Mouse (Mus musculus) midbrain, embryonic 15.5 days (tissue): ENCODE measurements around the gene Sox10. TPM values are rescaled to one million over a fixed set of nuclear protein-coding genes. Genes with fewer than 3 reads are reported as not detected.

ENCODE experiments used
- ATAC-seq: fragments of 200-750 bp; cut with Nextera tagmentation; replicated peaks from 2 replicates; pipeline ENCODE4 v1.8.0; 2017; ENCODE audit warnings: moderate TSS enrichment
- H3K27ac ChIP-seq: fragments of 300-500 bp; sonication (generic); 2 replicates; pipeline ENCODE4 v1.5.1; 2015; ENCODE audit warnings: mild to moderate bottlenecking, inconsistent platforms
- H3K27me3 ChIP-seq: fragments of 300-500 bp; sonication (generic); replicated peaks from 2 replicates; pipeline ENCODE4 v1.6.1; 2015; ENCODE audit warnings: inconsistent platforms
- H3K36me3 ChIP-seq: fragments of 300-500 bp; sonication (generic); replicated peaks from 2 replicates; pipeline ENCODE4 v1.6.1; 2015; ENCODE audit warnings: inconsistent platforms
- H3K4me1 ChIP-seq: fragments of 300-500 bp; sonication (generic); 2 replicates; pipeline ENCODE4 v1.6.1; 2015; ENCODE audit warnings: inconsistent platforms
- H3K4me2 ChIP-seq: fragments of 300-500 bp; sonication (generic); 2 replicates; pipeline ENCODE4 v1.6.1; 2015; ENCODE audit warnings: inconsistent platforms, mild to moderate bottlenecking, moderate library complexity
- H3K4me3 ChIP-seq: fragments of 300-500 bp; sonication (generic); 2 replicates; pipeline ENCODE4 v1.5.1; 2015; ENCODE audit warnings: mild to moderate bottlenecking, inconsistent platforms
- H3K9ac ChIP-seq: fragments of 300-500 bp; sonication (generic); 2 replicates; pipeline ENCODE4 v1.6.1; 2015; ENCODE audit warnings: mild to moderate bottlenecking, inconsistent platforms
- H3K9me3 ChIP-seq: fragments of 300-500 bp; sonication (generic); 2 replicates; pipeline ENCODE4 v1.6.1; 2016; ENCODE audit warnings: inconsistent platforms
- WGBS: fragments of 180-500 bp; shearing (Covaris S2); methylation state at CpG from one replicate; pipeline ENCODE4 v1.1.7; 2015; ENCODE audit warnings: mixed read lengths; 5-methylcytosine and 5-hydroxymethylcytosine counted together
- polyA plus RNA-seq: library from polyadenylated mRNA; unstranded; fragments of >200 nt; fragmentation: Nextera tagmentation; extraction: Ambion mirVana; gene quantifications from 2 replicates; pipeline ENCODE4 v1.2.1, GENCODE M21; 2015

Sox10 gene
- 2.9 TPM in 2 replicates for polyA plus RNA-seq

- peaks cover 6% of the 10 kb centered on the region; the same call in 1 of the 2 replicates for H3K4me1 ChIP-seq
- ATAC-seq = no peak
- no peak within 1 kb of the TSS for H3K27ac ChIP-seq
- H3K27me3 ChIP-seq = peaks cover 43% of the 10 kb centered on the region
- 35% methylated on average over 5 of the region's 5 CpGs for WGBS
- H3K9me3 ChIP-seq = no peaks in the 10 kb centered on the region
- H3K4me2 ChIP-seq = no peak within 1 kb of the TSS
- no peak within 1 kb of the TSS; the same call in 1 of the 2 replicates for H3K9ac ChIP-seq
- no peaks in the 10 kb centered on the region for H3K36me3 ChIP-seq
- H3K4me3 ChIP-seq = no peak within 1 kb of the TSS
Observed at GRCm38 (mm10) chr15:79165140-79165539, at the start of gene Sox10. Gene Sox10, minus strand, starts transcription at chr15:79165240.

GRCm38 (mm10) chr15:79213591-79213990 is 48.6 kb upstream of the Sox10 start:
- H3K9me3 ChIP-seq = no peaks in the 10 kb centered on the region
- H3K36me3 ChIP-seq = no peaks in the 10 kb centered on the region
- H3K27ac ChIP-seq = no peak overlapping the region
- H3K9ac ChIP-seq = no peak overlapping the region
- ATAC-seq = no peak
- 74% methylated on average over 6 of the region's 6 CpGs for WGBS
- no peaks in the 10 kb centered on the region for H3K4me1 ChIP-seq
- no peak overlapping the region for H3K4me3 ChIP-seq
- H3K4me2 ChIP-seq = no peak overlapping the region
- no peaks in the 10 kb centered on the region for H3K27me3 ChIP-seq

- no peak for ATAC-seq
- Histone ChIP-seq H3K4me2 (no peak overlapping the region), H3K4me3 (no peak overlapping the region), H3K4me1 (no peaks in the 10 kb centered on the region), H3K27ac (no peak overlapping the region), H3K9ac (no peak overlapping the region), H3K27me3 (no peaks in the 10 kb centered on the region), H3K9me3 (no peaks in the 10 kb centered on the region), H3K36me3 (no peaks in the 10 kb centered on the region)
- WGBS = 89% methylated on average over 26 of the region's 26 CpGs
Observed at GRCm38 (mm10) chr15:79212750-79213446, 47.9 kb upstream of the Sox10 start.

DNA sequence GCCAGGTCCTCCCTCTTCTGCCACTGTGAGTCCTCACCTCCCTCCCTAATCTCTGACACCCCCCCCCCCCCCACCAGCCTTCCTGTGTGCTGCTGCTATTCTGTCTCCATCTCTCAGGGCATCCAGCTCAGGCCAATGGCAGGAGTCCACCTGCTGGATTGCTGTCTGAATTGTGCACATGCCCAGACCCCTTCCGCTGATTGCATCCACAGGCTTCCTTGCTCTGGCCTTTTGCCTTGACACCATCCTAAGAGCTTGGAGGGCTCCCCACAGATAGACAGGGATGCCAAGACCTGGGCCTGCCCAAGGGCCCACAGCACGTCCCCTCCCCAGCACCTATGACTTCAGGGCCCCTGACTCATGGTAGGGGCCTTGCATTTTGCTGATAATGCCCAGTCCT is 45.3 kb upstream of the Sox10 start:
- Histone ChIP-seq H3K9ac (no peak overlapping the region), H3K4me3 (no peak overlapping the region), H3K9me3 (no peaks in the 10 kb centered on the region), H3K36me3 (no peaks in the 10 kb centered on the region), H3K4me1 (no peaks in the 10 kb centered on the region), H3K4me2 (no peak overlapping the region), H3K27me3 (no peaks in the 10 kb centered on the region), H3K27ac (no peak overlapping the region)
- no peak for ATAC-seq
- WGBS = 71% methylated on average over 2 of the region's 2 CpGs

DNA sequence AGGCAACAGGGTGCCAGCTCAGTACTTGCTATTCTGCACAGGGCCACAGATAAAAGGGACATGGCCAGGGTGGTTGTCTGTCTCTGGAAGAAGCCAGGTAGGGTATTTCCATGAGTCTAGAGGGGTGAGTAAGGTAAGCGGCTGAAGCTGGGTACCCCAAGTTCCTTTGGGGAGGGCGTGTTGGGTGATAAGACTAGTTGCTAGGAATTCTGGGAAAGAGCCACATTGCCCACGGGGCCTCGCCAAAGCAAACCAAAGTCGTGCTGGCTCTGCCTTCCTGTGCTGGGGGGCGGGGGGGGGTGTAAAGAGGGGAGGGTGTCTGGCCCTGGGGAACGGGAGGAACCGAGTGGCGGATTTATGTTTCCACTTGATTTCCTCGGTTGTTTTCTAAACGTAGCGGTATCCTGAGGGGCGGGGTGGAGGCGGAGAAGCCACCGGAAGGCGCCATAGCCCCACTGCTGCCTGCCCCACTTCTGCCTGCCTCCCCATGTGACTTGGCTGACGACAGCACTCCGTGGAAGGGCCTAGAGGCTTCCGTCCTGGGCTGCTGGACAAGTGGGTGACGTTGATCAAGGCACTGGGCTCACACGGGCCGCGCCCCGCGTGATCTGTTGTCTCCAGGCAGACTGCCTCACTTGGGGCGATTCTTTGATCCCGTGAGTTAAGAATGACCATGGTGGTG is 43.9 kb upstream of the Sox10 start:
- Histone ChIP-seq H3K27ac (no peak overlapping the region), H3K9me3 (no peaks in the 10 kb centered on the region), H3K36me3 (no peaks in the 10 kb centered on the region), H3K27me3 (no peaks in the 10 kb centered on the region), H3K4me2 (no peak overlapping the region), H3K4me1 (no peaks in the 10 kb centered on the region), H3K4me3 (no peak overlapping the region), H3K9ac (no peak overlapping the region)
- ATAC-seq = no peak
- 85% methylated on average over 27 of the region's 27 CpGs for WGBS

- H3K27me3 ChIP-seq = no peaks in the 10 kb centered on the region
- no peaks in the 10 kb centered on the region for H3K36me3 ChIP-seq
- H3K27ac ChIP-seq = no peak overlapping the region
- ATAC-seq = no peak
- H3K4me1 ChIP-seq = no peaks in the 10 kb centered on the region
- H3K4me2 ChIP-seq = no peak overlapping the region
- no peak overlapping the region for H3K4me3 ChIP-seq
- H3K9me3 ChIP-seq = no peaks in the 10 kb centered on the region
- WGBS = 83% methylated on average over 6 of the region's 6 CpGs
- no peak overlapping the region for H3K9ac ChIP-seq
Observed at GRCm38 (mm10) chr15:79208211-79208610, 43.2 kb upstream of the Sox10 start.

DNA sequence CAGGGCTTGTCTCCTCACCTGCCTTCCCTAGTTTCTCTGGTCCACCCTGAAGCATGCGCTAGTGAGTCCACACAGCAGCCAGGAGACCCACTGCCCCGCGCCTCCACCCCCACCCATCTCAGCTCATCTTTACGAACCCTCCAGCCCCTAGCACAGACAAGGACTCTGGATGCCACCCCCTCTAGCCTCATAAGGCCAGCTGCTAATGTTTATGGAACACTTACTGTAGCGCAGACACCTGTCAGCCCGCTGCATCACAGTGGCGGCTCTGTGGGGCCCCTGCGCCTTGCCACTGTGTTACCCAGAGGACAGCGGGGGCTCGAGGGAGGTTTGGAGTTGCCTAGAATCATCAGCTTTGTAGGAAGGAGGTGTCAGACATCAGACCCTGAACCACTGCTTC is 37.5 kb upstream of the Sox10 start:
- Histone ChIP-seq H3K4me1 (peaks cover 17% of the 10 kb centered on the region), H3K4me3 (no peak overlapping the region), H3K36me3 (no peaks in the 10 kb centered on the region), H3K27ac (0 out of 2 replicates have a peak overlapping the region, but pooled peaks have one; percentile 38), H3K27me3 (no peaks in the 10 kb centered on the region), H3K9ac (no peak overlapping the region), H3K4me2 (no peak overlapping the region), H3K9me3 (no peaks in the 10 kb centered on the region)
- WGBS = 42% methylated on average over 10 of the region's 10 CpGs
- 0 out of 2 replicates have a peak, but pooled peaks have one; percentile 55 for ATAC-seq

- Histone ChIP-seq H3K36me3 (no peaks in the 10 kb centered on the region), H3K9me3 (no peaks in the 10 kb centered on the region), H3K4me1 (peaks cover 17% of the 10 kb centered on the region), H3K4me3 (no peak overlapping the region), H3K9ac (no peak overlapping the region), H3K27ac (0 out of 2 replicates have a peak overlapping the region, but pooled peaks have one; percentile 0), H3K4me2 (peak overlapping the region; percentile 14; the same call in 1 of the 2 replicates), H3K27me3 (no peaks in the 10 kb centered on the region)
- peak; percentile 69 for ATAC-seq
- WGBS = 8% methylated on average over 13 of the region's 13 CpGs
Observed at GRCm38 (mm10) chr15:79201491-79202150, 36.6 kb upstream of the Sox10 start.

DNA sequence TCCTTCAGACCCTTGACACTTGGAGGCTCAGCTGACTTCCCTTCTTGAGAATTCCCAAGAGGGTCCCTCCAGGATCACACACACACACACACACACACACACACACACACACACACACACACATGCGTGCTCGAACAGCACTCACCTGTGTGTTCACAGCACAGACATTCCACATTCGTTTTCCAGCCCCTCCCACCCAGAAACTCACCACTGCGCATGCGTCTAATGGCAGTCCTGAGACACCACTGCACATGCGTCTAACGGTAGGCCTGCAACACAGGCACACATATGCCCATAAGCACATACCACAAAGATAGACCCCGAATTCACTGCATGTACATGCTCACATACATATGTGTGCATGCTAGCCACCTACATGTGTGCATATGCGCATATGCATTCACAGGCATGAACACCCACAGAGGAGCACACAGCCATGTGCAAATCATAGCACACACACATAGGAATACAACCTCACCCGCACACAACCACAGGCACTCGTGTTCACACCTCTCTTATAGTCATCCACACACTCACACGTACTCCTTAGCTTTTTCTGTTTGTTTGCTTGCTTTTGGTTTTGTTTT is 34.4 kb upstream of the Sox10 start:
- H3K9me3 ChIP-seq = no peaks in the 10 kb centered on the region
- H3K4me3 ChIP-seq = no peak overlapping the region
- H3K9ac ChIP-seq = no peak overlapping the region
- H3K4me1 ChIP-seq = peaks cover 17% of the 10 kb centered on the region
- no peak overlapping the region for H3K4me2 ChIP-seq
- H3K27ac ChIP-seq = no peak overlapping the region
- WGBS = 94% methylated on average over 12 of the region's 12 CpGs
- ATAC-seq = no peak
- no peaks in the 10 kb centered on the region for H3K27me3 ChIP-seq
- no peaks in the 10 kb centered on the region for H3K36me3 ChIP-seq

DNA sequence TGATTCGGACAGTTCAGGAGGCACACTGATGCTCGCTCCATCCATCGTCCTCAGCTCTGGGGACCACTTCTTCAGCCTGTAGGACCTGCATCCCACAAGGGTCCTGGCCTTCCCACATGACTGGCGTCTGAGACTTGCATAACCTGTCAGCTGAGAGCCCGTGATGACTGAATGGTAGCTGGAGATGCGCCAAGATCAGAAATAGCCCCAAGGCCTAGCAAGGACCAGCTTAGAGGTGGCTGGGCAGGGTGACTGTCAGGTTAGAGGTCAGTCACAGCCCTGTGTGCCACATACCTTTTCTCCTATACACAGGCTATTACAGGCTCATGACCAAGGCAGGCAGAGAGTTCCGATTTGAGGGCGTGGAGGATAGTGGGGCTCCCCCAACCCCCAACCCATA is 30.5 kb upstream of the Sox10 start:
- no peaks in the 10 kb centered on the region for H3K9me3 ChIP-seq
- H3K27ac ChIP-seq = no peak overlapping the region
- no peak for ATAC-seq
- H3K36me3 ChIP-seq = no peaks in the 10 kb centered on the region
- H3K4me1 ChIP-seq = peaks cover 14% of the 10 kb centered on the region
- WGBS = 85% methylated on average over 8 of the region's 8 CpGs
- no peak overlapping the region for H3K9ac ChIP-seq
- no peak overlapping the region for H3K4me3 ChIP-seq
- H3K4me2 ChIP-seq = no peak overlapping the region
- no peaks in the 10 kb centered on the region for H3K27me3 ChIP-seq

DNA sequence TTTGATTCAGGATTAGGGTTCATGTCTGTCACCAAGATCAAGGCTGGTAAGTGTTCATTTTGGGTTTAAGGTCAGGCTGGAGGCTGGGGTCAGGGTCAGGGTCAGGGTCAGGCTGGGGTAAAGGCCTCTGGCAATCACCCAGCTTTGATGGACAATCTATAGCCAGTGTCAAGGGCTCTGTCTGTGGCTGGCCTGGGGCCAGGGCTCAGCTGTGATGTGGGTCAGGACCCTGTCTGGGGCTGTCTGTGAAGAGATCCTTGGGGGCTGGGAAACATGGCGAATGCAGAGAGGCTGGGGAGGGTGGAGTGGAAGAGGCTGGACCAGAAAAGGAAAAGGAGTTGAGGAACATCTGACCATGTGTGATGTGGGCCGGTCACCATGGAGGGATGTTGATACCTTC is 29.9 kb upstream of the Sox10 start:
- no peaks in the 10 kb centered on the region for H3K36me3 ChIP-seq
- ATAC-seq = no peak
- H3K27ac ChIP-seq = no peak overlapping the region
- WGBS = 74% methylated on average over 2 of the region's 2 CpGs
- no peaks in the 10 kb centered on the region for H3K9me3 ChIP-seq
- H3K27me3 ChIP-seq = no peaks in the 10 kb centered on the region
- no peak overlapping the region for H3K4me3 ChIP-seq
- no peak overlapping the region for H3K9ac ChIP-seq
- peaks cover 14% of the 10 kb centered on the region for H3K4me1 ChIP-seq
- H3K4me2 ChIP-seq = no peak overlapping the region

GRCm38 (mm10) chr15:79194048-79194447 is 29.0 kb upstream of the Sox10 start:
- WGBS = 88% methylated on average over 9 of the region's 9 CpGs

More at GRCm38 (mm10) chr15:79194048-79194447, 29.0 kb upstream of the Sox10 start:
- H3K4me2 ChIP-seq = no peak overlapping the region
- ATAC-seq = no peak
- no peaks in the 10 kb centered on the region for H3K27me3 ChIP-seq
- no peak overlapping the region for H3K4me3 ChIP-seq
- peaks cover 14% of the 10 kb centered on the region for H3K4me1 ChIP-seq
- no peaks in the 10 kb centered on the region for H3K9me3 ChIP-seq
- peak overlapping the region; percentile 86 for H3K27ac ChIP-seq
- no peaks in the 10 kb centered on the region for H3K36me3 ChIP-seq
- H3K9ac ChIP-seq = no peak overlapping the region
